Mouse (Mus musculus) stomach, embryonic 14.5 days (tissue): ENCODE results near the gene S100a9. TPM values are rescaled to one million over a fixed set of nuclear protein-coding genes. Genes with fewer than 3 reads are reported as not detected.

ENCODE experiments used
- ATAC-seq: fragments of 200-750 bp; cut with Nextera tagmentation; 2 replicates; pipeline ENCODE4 v1.8.0; 2017; ENCODE audit warnings: low read depth, moderate TSS enrichment; ENCODE audit not compliant: insufficient number of reproducible peaks, insufficient read depth, low FRiP score
- H3K27ac ChIP-seq: fragments of 300-500 bp; sonication (generic); 2 replicates; pipeline ENCODE4 v1.5.1; 2014; ENCODE audit warnings: mild to moderate bottlenecking, low read length, moderate library complexity, mixed read lengths
- H3K27me3 ChIP-seq: fragments of 300-500 bp; sonication (generic); 2 replicates; pipeline ENCODE4 v1.6.1; 2014; ENCODE audit warnings: low read length, control low read depth, mixed read lengths; ENCODE audit not compliant: control insufficient read depth, insufficient read depth
- H3K36me3 ChIP-seq: fragments of 300-500 bp; sonication (generic); 2 replicates; pipeline ENCODE4 v1.6.1; 2014; ENCODE audit warnings: mild to moderate bottlenecking, control low read depth, low read length, moderate library complexity, mixed read lengths; ENCODE audit not compliant: control insufficient read depth, insufficient read depth
- H3K4me1 ChIP-seq: fragments of 300-500 bp; sonication (generic); 2 replicates; pipeline ENCODE4 v1.6.1; 2014; ENCODE audit warnings: low read length, control low read depth, mixed read lengths; ENCODE audit not compliant: control insufficient read depth, insufficient read depth
- H3K4me2 ChIP-seq: fragments of 300-500 bp; sonication (generic); replicated peaks from 2 replicates; pipeline ENCODE4 v1.6.1; 2014; ENCODE audit warnings: low read depth, low read length, control low read depth
- H3K4me3 ChIP-seq: fragments of 300-500 bp; sonication (generic); 2 replicates; pipeline ENCODE4 v1.5.1; 2014; ENCODE audit warnings: low read depth, low read length, control low read depth
- H3K9ac ChIP-seq: fragments of 300-500 bp; sonication (generic); replicated peaks from 2 replicates; pipeline ENCODE4 v1.6.1; 2014; ENCODE audit warnings: low read depth, mild to moderate bottlenecking, control low read depth, low read length, moderate library complexity, mixed read lengths
- H3K9me3 ChIP-seq: fragments of 300-500 bp; sonication (generic); 2 replicates; pipeline ENCODE4 v1.6.1; 2016; ENCODE audit warnings: low read depth, low read length, control low read depth; ENCODE audit not compliant: control insufficient read depth
- WGBS: fragments of 180-500 bp; shearing (Covaris S2); extraction: QIAGEN DNeasy Blood & Tissue Kit; methylation state at CpG from one replicate; pipeline ENCODE4 v1.1.7; 2014; 5-methylcytosine and 5-hydroxymethylcytosine counted together
- polyA plus RNA-seq: library from polyadenylated mRNA; unstranded; fragments of >200 nt; fragmentation: Nextera tagmentation; extraction: Ambion mirVana; gene quantifications from 2 replicates; pipeline ENCODE4 v1.2.1, GENCODE M21; 2014

S100a9 gene
- polyA plus RNA-seq: 41.0 and 53.5 TPM in 2 replicates

GRCm38 (mm10) chr3:90695613-90696012 lies at the start of gene S100a9:
Gene S100a9, minus strand, starts transcription at chr3:90695721.
- ATAC-seq: no peak
- Histone ChIP-seq H3K27ac (no peak within 1 kb of the TSS), H3K4me2 (no peak within 1 kb of the TSS), H3K9ac (no peak within 1 kb of the TSS), H3K9me3 (no peaks in the 10 kb centered on the region), H3K4me3 (no peak within 1 kb of the TSS), H3K4me1 (no peaks in the 10 kb centered on the region), H3K27me3 (no peaks in the 10 kb centered on the region), H3K36me3 (no peaks in the 10 kb centered on the region)
- 57% methylated on average over 3 of the region's 3 CpGs for WGBS

GRCm38 (mm10) chr3:90726606-90727005 lies 31.1 kb upstream of the S100a9 start, which contains the start of gene Pglyrp4:
Gene Pglyrp4, plus strand, starts transcription at chr3:90726906.
- Histone ChIP-seq H3K27me3 (no peaks in the 10 kb centered on the region), H3K4me2 (no peak within 1 kb of the TSS), H3K4me3 (no peak within 1 kb of the TSS), H3K4me1 (no peaks in the 10 kb centered on the region), H3K9me3 (no peaks in the 10 kb centered on the region), H3K27ac (no peak within 1 kb of the TSS), H3K9ac (no peak within 1 kb of the TSS), H3K36me3 (no peaks in the 10 kb centered on the region)
- ATAC-seq: no peak
- 81% methylated on average over 3 of the region's 3 CpGs for WGBS

GRCm38 (mm10) chr3:90709591-90710460 lies 14.3 kb upstream of the S100a9 start:
- Histone ChIP-seq H3K4me1 (no peaks in the 10 kb centered on the region), H3K4me3 (no peak overlapping the region), H3K36me3 (no peaks in the 10 kb centered on the region), H3K9me3 (no peaks in the 10 kb centered on the region), H3K4me2 (no peak overlapping the region), H3K9ac (no peak overlapping the region), H3K27me3 (no peaks in the 10 kb centered on the region), H3K27ac (no peak overlapping the region)
- ATAC-seq: no peak
- WGBS: 45% methylated on average over 12 of the region's 12 CpGs

GRCm38 (mm10) chr3:90708523-90709202 lies 13.1 kb upstream of the S100a9 start:
- H3K4me3 ChIP-seq: no peak overlapping the region
- WGBS: 21% methylated on average over 4 of the region's 4 CpGs

GRCm38 (mm10) chr3:90702244-90702643 lies 6.7 kb upstream of the S100a9 start:
- H3K4me2 ChIP-seq: no peak overlapping the region
- no peaks in the 10 kb centered on the region for H3K9me3 ChIP-seq
- H3K4me3 ChIP-seq: no peak overlapping the region
- WGBS: 89% methylated on average over 2 of the region's 2 CpGs
- no peak for ATAC-seq
- H3K9ac ChIP-seq: no peak overlapping the region
- H3K27ac ChIP-seq: no peak overlapping the region
- H3K4me1 ChIP-seq: no peaks in the 10 kb centered on the region
- H3K27me3 ChIP-seq: no peaks in the 10 kb centered on the region
- no peaks in the 10 kb centered on the region for H3K36me3 ChIP-seq

More at GRCm38 (mm10) chr3:90708523-90709202, 13.1 kb upstream of the S100a9 start:
- Histone ChIP-seq H3K9ac (no peak overlapping the region), H3K9me3 (no peaks in the 10 kb centered on the region), H3K27me3 (no peaks in the 10 kb centered on the region), H3K4me2 (no peak overlapping the region), H3K27ac (no peak overlapping the region), H3K4me1 (no peaks in the 10 kb centered on the region), H3K36me3 (no peaks in the 10 kb centered on the region)
- no peak for ATAC-seq

GRCm38 (mm10) chr3:90693496-90693895 lies 2.0 kb downstream of the S100a9 start:
- no peak for ATAC-seq
- no peak overlapping the region for H3K9ac ChIP-seq
- no peaks in the 10 kb centered on the region for H3K4me1 ChIP-seq
- H3K4me3 ChIP-seq: no peak overlapping the region
- no peak overlapping the region for H3K4me2 ChIP-seq
- WGBS: 85% methylated on average over 2 of the region's 2 CpGs
- no peaks in the 10 kb centered on the region for H3K9me3 ChIP-seq
- no peaks in the 10 kb centered on the region for H3K27me3 ChIP-seq
- no peaks in the 10 kb centered on the region for H3K36me3 ChIP-seq
- no peak overlapping the region for H3K27ac ChIP-seq

- ATAC-seq: no peak
- no peaks in the 10 kb centered on the region for H3K36me3 ChIP-seq
- H3K9ac ChIP-seq: no peak overlapping the region
- H3K9me3 ChIP-seq: no peaks in the 10 kb centered on the region
- H3K4me3 ChIP-seq: no peak overlapping the region
- 86% methylated on average over 2 of the region's 2 CpGs for WGBS
- H3K4me1 ChIP-seq: no peaks in the 10 kb centered on the region
- H3K27ac ChIP-seq: no peak overlapping the region
- no peak overlapping the region for H3K4me2 ChIP-seq
- no peaks in the 10 kb centered on the region for H3K27me3 ChIP-seq
These were observed 8.7 kb downstream of the S100a9 start for GRCm38 (mm10) chr3:90686835-90687234.

GRCm38 (mm10) chr3:90683929-90684328 lies 11.6 kb downstream of the S100a9 start:
- Histone ChIP-seq H3K4me2 (no peak overlapping the region), H3K4me3 (no peak overlapping the region), H3K27ac (no peak overlapping the region), H3K27me3 (no peaks in the 10 kb centered on the region), H3K4me1 (no peaks in the 10 kb centered on the region), H3K36me3 (no peaks in the 10 kb centered on the region), H3K9ac (no peak overlapping the region), H3K9me3 (no peaks in the 10 kb centered on the region)
- 85% methylated on average over 3 of the region's 3 CpGs for WGBS
- no peak for ATAC-seq
